Mouse (Mus musculus): ENCODE data around the gene Slc25a53. TPM values are rescaled to one million over a fixed set of nuclear protein-coding genes. Genes with fewer than 3 reads are reported as not detected.

Gene Slc25a53
- total RNA-seq (2021): 10 to 100 TPM; 11.6 to 23.3 TPM
- long read RNA-seq, experiment 1, partial matches to known transcripts: 0 of 3 reads
- long read RNA-seq, experiment 1, other reads (novel, unspliced or antisense): 1 of 3 reads
- long read RNA-seq, experiment 2, partial matches to known transcripts: 0 of 9 reads
- long read RNA-seq, experiment 2, other reads (novel, unspliced or antisense): 5 of 9 reads

DNA sequence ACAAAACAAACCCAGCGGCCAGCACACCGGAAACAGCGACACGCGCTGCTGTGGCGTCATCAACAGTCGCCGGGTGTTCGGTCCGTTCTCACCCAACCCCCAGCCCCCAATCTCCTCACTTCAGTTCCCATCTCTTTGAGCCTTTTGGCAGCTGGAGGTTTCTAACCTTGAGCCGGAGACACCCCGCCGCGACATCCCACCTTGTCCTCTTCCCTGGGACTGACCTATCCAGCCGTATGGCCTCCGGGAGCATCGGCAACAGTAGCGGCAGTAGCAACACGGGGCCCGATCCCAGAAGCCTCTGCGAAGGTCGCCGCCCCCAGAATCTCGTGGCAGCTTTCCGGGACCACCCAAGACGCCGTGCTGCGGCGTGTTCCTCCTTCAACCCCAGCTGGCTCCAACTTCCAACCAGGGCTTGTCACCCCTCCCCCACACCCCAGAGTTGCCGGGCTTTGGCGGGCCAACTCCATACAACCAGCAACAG lies at the start of gene Slc25a53:
Gene Slc25a53, minus strand, starts transcription at position 303 of the 484 bp plus-strand sequence.
- peak; percentile 55 to 65 for DNase-seq (ENCODE audit: low spot score in 2 of 2)

DNA sequence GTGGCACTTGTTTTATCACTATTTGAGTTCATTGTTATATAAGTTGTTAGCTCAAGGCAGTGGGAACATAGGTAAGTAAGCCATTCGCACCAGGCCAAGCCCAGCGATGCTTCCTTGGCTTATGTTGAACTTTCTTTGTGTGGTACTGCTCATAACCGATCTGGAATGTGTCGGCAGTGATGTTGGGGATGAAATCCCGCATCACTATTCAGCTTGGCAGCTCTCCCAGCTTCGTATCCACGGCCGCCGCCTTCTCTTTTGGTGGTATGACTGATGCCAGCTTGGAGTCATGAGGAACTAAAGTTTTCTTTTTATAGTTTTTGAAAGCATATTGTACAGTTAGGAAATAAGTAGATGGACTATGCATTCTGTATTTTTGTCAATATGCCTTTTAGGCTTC lies 25.1 kb upstream of the Slc25a53 start:
- DNase-seq (ENCODE audit: low spot score in 2 of 2): no peak

DNA sequence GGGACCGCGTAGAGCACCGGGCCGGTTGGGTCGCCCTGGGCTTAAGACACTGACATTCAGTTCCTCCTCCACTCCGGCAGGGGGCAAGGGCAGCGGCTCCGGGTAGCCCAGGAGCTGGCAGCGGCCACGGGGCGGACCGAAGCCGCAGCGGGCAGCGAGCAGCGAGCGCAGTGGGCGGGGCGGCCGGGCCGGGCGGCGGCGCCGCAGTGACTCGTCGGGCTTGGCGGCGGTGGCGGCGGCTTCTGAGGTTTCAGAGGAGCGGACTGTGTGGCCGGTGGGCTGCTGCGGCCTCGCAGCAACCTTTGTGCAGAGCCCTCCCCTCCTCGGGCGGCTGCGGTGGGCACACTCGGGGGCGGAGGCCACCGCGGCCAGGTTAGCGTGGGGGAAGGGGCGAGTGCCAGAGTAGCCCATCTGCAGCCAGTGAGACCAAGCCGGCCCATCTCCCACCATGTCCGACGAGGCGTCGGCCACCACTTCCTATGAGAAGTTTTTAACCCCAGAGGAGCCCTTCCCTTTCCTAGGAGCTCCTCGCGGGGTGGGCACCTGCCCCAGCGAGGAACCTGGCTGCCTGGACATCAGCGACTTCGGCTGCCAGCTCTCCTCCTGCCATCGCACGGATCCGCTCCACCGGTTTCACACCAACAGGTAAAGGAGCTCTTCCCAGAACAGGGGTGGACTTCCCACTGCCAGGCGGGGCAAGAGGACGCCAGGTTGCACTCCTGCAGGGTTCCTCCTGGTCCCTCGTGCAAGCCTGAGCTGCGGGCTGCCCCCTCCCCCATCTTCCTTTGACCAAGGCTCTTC lies 11.5 kb upstream of the Slc25a53 start, which contains the start of gene Fam199x:
Gene Fam199x, plus strand, starts transcription at position 170 of the 801 bp plus-strand sequence.
- DNase-seq (ENCODE audit: low spot score in 2 of 2): peak; percentile 47 to 53

DNA sequence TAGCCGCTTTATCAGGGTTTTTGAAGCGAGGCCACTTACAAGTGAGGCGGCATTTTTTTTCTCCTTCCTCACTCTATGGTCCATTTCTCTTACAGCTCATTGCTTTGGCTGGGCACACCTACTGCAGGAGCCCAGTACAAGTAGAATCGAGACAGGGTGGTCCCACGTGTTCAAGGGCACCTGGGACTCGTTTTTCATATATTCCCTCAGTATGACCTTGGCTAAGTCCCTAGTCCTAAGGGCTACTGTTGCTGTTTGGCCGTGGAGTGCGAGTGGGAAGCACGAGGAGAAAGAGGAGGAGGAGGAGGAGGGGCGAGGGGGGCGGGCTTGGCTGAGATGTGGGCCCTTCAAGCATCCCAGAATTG lies 10.9 kb upstream of the Slc25a53 start:
- no peak for DNase-seq (ENCODE audit: low spot score in 2 of 2)

DNA sequence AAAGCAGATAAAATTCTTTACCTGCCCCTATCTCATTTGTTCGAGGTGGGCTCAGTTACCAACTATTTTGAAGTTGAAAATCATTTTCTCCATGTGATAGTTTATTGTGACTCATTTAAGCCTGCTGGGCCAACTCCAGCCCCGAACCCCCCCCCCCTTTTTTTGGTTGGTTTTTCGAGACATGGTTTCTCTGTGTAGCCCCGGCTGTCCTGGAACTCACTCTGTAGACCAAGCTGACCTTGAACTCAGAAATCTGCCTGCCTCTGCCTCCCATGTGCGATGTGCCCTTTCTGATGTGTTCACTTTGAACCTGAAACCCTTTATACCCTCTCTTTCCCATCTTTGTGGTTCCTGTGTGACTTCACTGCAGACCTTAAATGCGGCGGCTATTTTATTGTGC lies 400 bp upstream of the Slc25a53 start:
- no peak for DNase-seq (ENCODE audit: low spot score in 2 of 2)

DNA sequence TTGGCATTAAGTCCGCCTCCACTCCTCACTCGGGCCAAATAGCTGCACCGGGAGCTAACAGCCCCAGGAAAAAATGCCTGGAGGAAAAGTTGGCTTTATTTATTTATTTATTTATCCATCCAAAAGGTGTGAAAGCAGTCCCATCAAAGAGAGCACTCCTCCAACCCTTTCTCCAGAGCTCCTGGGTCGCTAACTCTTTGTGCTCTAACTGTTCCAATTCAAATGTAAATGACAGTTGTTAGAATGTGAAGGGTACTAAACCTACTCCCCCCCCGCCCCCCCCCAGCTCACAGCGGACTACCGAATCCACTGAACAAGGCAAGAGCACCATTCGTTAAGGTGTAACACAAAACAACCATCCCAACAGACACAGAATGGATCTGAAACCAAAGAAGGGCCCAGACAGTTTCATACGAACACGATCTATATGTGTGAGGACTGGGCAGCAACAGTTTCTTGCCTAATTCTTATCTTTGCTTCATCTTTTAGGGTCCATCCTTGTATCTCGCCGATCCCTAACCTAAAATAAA lies 567 bp downstream of the Slc25a53 start:
- DNase-seq (ENCODE audit: low spot score in 2 of 2): no peak

DNA sequence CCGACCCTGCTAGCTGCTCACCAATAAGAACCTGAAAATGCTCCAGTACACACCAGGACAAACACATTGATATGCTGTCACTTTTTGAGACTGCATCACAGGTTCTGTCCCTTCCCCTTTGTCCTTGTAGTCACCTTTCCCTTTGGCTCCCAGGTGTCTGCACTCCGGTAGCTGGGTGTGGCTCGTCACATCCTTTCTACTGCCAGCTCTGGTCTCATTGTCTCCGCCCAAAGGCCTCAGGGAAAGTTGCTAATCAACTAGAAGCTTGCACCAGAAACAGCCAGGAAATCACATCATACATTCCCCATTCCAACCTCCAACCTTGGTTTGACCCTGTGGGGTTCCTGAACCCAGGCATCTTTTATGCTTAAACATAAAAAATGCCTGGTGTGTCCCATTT lies 3.8 kb downstream of the Slc25a53 start:
- no peak for DNase-seq (ENCODE audit: low spot score in 2 of 2)

DNA sequence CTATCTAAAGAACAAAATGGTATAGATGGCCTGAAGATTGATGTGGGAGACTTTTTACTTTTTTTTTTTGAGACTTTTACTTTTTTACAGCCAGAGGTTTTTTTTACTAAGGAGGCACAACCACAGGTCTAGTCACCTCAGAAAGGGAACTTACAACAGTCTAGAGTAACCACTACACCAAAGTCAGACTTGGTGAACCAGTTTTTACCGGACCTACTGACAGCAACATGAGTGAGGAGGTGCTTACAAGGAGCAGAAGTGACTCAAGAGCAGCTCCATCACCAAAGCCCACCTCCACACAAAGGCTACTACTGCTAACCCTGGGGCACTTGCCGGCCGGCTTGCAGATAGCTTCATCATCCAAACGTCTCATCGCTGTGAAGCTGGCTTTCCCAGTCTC lies 6.4 kb downstream of the Slc25a53 start:
- no peak for DNase-seq (ENCODE audit: low spot score in 2 of 2)

DNA sequence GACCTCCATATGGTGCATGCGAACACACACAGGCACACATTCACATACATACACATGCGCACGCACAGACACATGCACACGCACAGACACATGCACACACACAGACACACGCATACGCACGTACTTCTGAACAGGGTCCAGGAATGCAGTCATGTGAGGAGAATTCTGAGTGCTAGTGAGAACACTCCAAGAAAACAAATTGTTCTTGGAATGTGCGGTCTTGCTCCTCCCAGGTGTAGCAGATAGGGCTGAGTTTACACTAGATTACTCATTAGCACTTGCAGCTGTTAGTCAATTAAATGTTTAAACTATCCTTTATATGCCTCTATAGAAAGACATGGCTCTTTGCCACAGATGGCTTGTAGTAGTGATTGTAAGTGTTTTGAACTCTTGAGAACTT lies 7.2 kb downstream of the Slc25a53 start:
- no peak for DNase-seq (ENCODE audit: low spot score in 2 of 2)

DNA sequence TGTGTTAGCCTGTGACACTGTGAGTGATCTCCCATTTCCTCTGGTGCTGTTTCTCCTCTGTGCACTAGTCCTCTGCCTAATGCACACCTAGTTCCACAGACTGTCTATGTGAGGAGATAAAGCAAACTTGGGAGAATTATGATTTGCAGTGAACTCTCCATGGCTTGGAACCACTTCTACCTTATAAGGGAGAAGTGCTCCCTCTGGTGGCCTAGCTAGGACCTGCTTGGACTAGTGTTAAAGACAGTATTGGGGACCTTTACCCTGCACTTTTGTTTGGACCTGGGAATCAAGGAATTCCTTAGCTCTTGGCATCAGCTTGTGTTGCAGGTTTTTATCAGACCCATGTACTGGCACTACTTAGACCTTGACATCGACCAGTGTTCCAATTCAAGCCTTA lies 18.8 kb downstream of the Slc25a53 start:
- peak in 1 of 2 experiments; percentile 21 for DNase-seq (ENCODE audit: low spot score in 2 of 2)

DNA sequence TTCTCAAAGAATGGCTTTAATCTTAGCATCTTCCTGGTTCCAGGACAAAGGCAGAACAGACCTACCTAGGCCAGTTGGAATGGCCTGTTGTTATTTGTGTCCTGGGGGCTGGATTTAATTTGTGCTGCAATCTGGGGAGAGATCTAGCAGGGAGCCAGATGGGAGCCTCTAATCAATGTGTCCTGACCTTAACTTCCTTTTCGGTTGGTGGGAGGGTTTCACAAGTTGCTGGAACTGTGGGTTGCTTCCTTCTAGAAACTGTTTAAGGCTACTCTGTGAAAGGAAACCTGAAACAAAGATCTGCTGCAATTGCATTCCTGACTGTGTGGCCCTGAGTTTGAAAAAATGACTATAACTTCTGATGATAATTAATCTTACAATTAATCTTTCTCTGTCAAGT lies 20.4 kb downstream of the Slc25a53 start:
- no peak for DNase-seq (ENCODE audit: low spot score in 2 of 2)

DNA sequence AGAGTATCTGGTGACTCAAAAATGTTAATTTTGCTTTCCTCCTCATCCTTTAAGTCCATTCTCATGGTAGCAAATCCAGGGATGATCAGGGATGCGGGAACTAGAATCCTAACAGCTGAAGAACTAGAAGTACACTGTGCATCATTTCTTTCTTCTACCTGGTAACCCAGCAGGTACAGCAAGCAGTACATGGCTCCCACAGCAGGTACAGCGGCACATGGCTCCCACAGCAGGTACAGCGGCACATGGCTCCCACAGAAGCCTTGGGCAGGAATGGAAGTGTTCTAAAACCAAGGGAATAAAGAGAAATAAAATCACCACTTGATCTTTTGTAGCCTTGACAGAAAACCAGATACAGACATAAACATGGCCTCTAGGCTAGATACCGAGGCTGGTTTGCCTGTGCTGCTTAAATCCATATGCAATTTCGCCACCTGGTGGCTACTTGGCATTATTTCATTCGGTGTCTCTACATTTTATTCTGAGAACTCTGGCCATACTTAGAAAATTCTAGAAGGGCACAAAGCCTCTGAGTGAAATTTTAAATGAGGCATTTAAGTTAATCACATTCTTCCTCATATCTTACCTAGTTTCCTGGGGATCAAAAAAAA lies 22.9 kb downstream of the Slc25a53 start:
- DNase-seq (ENCODE audit: low spot score in 2 of 2): peak in 1 of 2 experiments; percentile 4

DNA sequence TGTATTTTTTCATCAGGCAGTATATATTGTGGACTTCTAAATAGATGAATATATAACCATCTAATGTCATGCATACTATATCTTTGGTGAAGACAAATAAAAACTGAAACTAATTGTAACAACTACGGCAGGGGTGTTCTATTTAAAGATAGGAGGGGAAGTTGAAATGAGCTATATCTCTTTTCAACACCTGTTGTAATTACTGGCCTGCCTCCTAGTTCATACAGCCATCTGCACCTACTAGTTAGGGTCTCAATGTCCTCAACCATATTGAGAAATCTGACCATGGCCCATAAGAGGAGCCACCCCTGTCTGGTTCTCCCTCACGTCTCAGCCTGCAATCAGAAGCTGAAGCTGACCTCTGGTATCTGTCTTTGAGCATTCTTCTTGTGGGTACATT lies 41.8 kb downstream of the Slc25a53 start:
- no peak for DNase-seq (ENCODE audit: low spot score in 2 of 2)

DNA sequence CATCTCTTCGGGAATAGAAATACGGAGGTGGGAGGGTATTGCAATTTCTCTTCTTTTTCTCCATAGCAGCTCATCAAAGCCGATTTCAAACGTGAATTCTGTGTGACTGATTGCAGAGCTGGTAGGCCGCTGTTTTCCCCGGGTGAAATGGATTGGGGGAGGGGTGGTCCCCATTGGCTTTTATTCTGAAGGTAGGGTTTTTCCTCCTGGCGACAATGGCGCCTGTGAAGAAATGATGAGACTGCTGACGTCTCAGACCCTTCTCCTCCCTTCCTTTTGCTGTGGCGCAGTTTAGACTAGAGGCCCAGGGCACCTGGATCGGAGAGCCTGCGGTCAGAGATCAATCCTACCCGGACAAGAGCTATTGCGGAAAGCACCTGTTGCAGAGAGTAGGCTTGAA lies 44.5 kb downstream of the Slc25a53 start:
- DNase-seq (ENCODE audit: low spot score in 2 of 2): no peak

DNA sequence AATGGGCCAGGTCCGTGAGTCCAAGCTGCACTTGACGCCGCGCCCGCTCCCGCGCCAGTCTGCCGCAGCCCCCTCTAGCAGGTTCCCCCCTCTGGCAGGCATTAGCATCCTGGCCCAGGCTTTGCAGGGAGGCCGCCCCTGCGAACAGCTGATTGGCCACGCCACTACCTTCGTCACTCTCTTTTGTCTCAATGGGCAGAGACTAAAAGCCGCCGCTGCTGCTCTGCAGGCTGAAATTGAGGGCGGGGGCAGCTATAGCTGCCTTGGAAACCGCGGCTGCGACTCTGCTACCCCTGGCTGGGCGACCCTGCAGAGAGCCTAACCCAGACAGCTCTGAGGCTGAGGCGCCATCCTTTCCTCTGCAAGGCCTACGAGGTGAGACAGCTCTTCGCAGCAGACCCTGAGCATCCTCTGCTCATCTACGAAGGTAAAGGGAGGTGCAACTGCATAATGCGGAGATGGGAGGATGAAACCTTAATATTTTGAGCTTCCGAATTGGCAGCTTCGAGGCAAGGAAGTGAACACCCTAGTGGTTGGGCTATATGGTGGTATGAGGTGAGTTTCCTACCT lies 45.0 kb downstream of the Slc25a53 start, which contains the start of gene Zcchc18:
Gene Zcchc18, plus strand, starts transcription at position 178 of the 570 bp plus-strand sequence.
- peak in 1 of 2 experiments; percentile 7 for DNase-seq (ENCODE audit: low spot score in 2 of 2)

DNA sequence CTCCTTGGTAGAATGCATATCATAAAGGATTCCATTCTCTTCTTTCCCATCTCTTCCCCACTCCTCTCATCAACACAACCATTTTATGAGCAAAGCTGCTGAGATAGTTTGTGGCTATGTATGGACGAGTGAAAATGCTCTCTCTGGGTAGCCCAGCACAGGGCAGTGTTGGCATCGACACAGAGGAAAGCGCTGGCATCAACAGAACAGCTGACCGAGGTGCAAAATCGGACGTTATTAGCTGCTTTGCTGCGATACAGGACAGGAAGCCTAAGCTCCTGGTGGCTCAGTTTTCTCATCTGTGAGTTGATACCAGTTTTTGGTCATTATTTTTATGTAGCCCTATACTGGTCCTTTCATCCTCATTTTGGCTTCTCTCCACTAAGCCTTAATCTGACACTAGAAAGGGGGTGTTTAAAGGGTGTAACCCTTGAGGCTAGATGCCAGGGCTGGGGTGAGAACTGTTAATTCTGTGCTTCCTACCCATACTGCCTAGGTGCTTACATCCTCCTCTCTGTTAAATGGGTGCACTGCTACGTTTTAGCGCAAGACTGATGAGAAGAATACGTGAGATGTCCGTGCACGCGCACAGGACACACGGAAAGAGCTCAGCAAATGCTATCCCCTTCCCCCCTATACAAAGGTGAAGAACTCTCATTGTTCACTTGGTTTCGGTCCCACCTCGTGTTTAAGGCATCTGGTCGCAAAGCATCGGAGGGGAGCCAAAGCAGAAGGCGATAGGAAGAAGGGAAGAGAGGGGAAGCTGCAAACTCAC lies 45.7 kb downstream of the Slc25a53 start:
- DNase-seq (ENCODE audit: low spot score in 2 of 2): no peak

DNA sequence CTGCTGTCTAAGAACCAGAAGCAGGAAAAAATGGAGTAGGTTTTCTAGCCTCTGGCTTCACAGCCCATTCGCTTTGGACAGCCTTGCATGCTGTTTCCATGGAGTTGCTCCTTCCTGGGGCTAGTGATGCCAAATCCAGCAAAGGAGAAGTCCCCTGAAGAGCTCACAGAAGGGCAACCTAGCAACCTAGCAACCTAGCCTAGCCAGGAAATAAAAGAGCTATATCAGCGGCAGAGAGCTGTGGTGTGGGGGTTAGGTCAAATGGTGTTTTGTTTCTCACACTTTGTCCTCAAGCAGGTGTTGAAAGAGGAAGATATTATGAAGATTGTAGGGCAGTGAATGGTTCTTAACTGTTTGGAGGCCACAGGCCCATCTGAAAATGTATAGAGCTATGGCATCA lies 46.8 kb downstream of the Slc25a53 start:
- no peak for DNase-seq (ENCODE audit: low spot score in 2 of 2)

DNA sequence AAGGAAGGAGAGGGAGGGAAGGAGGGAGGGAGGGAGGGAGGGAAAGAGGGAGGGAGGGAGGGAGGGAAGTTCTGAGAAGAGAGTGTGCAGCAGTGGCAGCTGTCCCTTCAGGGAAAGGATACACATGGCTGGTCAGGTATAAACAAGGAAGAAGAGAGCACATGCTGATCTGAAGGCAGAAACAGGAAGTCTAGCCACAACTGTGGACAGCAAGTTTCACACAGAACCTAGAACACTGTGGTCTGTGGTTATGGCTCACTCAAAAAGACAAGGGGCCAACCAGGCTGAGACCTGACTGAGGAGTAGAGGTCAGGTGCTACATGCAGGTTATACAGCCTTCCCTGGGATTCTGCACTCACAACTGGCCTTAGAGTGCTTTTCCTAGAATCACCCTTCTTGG lies 52.1 kb downstream of the Slc25a53 start:
- no peak for DNase-seq (ENCODE audit: low spot score in 2 of 2)

DNA sequence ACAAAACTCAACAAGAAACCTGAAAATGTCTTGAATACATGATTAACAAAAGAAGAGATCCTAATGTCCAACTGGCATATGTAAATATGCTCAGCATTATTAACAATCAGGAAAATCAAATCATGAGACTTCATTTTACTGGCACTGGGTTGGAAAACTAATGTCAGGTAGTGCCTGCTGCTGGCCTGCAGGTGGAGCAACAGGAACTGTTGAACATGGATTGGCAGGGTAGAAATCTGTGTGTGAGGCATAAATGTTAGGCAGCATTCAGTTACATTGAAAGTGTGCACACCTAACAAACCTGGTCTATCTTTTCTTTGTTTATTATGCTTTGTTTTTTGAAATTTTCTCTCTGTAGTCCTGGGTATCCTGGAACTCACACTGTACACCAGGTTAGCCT lies 59.5 kb downstream of the Slc25a53 start:
- no peak for DNase-seq (ENCODE audit: low spot score in 2 of 2)

DNA sequence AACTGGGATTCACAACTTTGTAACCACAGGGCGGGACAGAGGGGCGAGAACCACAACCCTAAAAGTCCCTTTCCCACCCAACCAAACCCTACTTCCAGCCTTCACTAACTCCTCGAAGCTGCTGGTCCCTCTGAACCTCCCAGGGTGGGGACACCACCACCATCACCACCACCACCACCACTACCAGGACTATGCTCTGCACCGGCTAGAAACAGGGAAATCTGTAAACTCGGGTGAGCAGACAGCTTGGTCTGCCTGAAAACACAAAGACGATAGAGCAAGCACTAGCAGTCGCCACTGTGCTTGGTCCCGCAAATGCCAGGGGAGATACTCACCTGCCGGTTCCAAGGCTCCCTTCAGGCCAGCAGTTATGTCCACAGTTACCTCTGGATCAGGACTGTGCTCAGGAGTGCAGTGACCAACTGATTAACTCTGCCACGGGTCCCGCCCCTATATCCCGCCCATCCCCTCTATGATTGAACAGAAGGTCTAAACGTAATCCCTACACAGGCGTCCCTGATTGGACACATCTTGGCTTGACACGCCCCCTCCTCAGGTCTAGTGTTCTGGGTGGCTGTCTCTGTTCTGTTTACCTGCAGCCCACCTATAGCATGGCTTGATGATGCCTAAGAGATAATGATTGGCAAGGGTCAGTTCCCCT lies 61.5 kb downstream of the Slc25a53 start, which contains the start of the genes Tmsb15l and Tmsb15b1:
Gene Tmsb15l, minus strand, starts transcription at position 446 of the 661 bp plus-strand sequence.
Gene Tmsb15b1, minus strand, starts transcription at position 451 of the 661 bp plus-strand sequence.
- peak in 1 of 2 experiments; percentile 14 for DNase-seq (ENCODE audit: low spot score in 2 of 2)

Data from adrenal gland, postnatal 4 days (tissue).